Mouse (Mus musculus) ES-E14 (cell line): ENCODE measurements around the gene Timm8b.

Experiments
- CHD2 ChIP-seq: IDR thresholded peaks from 2 replicates; pipeline ENCODE4 v1.6.1; 2014; ENCODE audit warnings: mild to moderate bottlenecking, low read depth, low read length, inconsistent platforms
- HCFC1 ChIP-seq: IDR thresholded peaks from 2 replicates; pipeline ENCODE4 v1.6.1; 2012; ENCODE audit warnings: low read length, inconsistent platforms, borderline replicate concordance; ENCODE audit not compliant: insufficient read depth
- MAFK ChIP-seq: IDR thresholded peaks from 2 replicates; pipeline ENCODE4 v1.6.1; 2014; ENCODE audit warnings: mild to moderate bottlenecking, low read depth, low read length, inconsistent platforms; ENCODE audit not compliant: insufficient read depth
- ZC3H11A ChIP-seq: IDR thresholded peaks from 2 replicates; pipeline ENCODE4 v1.6.1; 2012; ENCODE audit warnings: low read depth, mild to moderate bottlenecking, inconsistent platforms, low read length, borderline replicate concordance
- ZNF384 ChIP-seq: IDR thresholded peaks from 2 replicates; pipeline ENCODE4 v1.6.1; 2012; ENCODE audit warnings: low read depth, low read length, inconsistent platforms

GRCm38 (mm10) chr9:50561145-50561917, 42.4 kb upstream of the Timm8b start, which contains the start of gene Tex12:
- no peak for TF ChIP-seq ZNF384
- no peak for TF ChIP-seq ZC3H11A
- TF ChIP-seq CHD2, result peak; percentile 48; the same call in 1 of the 2 replicates
- no peak for TF ChIP-seq HCFC1
- TF ChIP-seq MAFK, result no peak
